Mouse (Mus musculus) stomach, postnatal 0 days (tissue): ENCODE measurements around the gene Habp2. TPM values are rescaled to one million over a fixed set of nuclear protein-coding genes. Genes with fewer than 3 reads are reported as not detected.

Source experiments
- ATAC-seq: fragments of 200-750 bp; cut with Nextera tagmentation; 2 replicates; pipeline ENCODE4 v1.8.0; 2017; ENCODE audit not compliant: low FRiP score, low TSS enrichment
- DNase-seq: peaks from one replicate; pipeline ENCODE4 v3.0.0-alpha.2; 2016; ENCODE audit warnings: low spot score
- H3K27ac ChIP-seq: fragments of 300-500 bp; sonication (generic); replicated peaks from 2 replicates; pipeline ENCODE4 v1.5.1; 2014; ENCODE audit warnings: mild to moderate bottlenecking, control low read depth
- H3K27me3 ChIP-seq: fragments of 300-500 bp; sonication (generic); 2 replicates; pipeline ENCODE4 v1.6.1; 2014; ENCODE audit warnings: low read length; ENCODE audit not compliant: control insufficient read depth, insufficient read depth
- H3K36me3 ChIP-seq: fragments of 300-500 bp; sonication (generic); 2 replicates; pipeline ENCODE4 v1.6.1; 2014; ENCODE audit warnings: low read length, mixed read lengths; ENCODE audit not compliant: control insufficient read depth, insufficient read depth
- H3K4me1 ChIP-seq: fragments of 300-500 bp; sonication (generic); replicated peaks from 2 replicates; pipeline ENCODE4 v1.6.1; 2014; ENCODE audit warnings: antibody characterized with exemption; ENCODE audit not compliant: control insufficient read depth, insufficient read depth
- H3K4me2 ChIP-seq: fragments of 300-500 bp; sonication (generic); replicated peaks from 2 replicates; pipeline ENCODE4 v1.6.1; 2014; ENCODE audit warnings: low read depth, mild to moderate bottlenecking, control low read depth, moderate library complexity
- H3K4me3 ChIP-seq: fragments of 300-500 bp; sonication (generic); 2 replicates; pipeline ENCODE4 v1.5.1; 2014; ENCODE audit warnings: low read depth, low read length, control low read depth
- H3K9ac ChIP-seq: fragments of 300-500 bp; sonication (generic); 2 replicates; pipeline ENCODE4 v1.6.1; 2014; ENCODE audit warnings: mild to moderate bottlenecking, low read length, control low read depth, mixed read lengths
- H3K9me3 ChIP-seq: fragments of 300-500 bp; sonication (generic); 2 replicates; pipeline ENCODE4 v1.6.1; 2016; ENCODE audit warnings: low read length; ENCODE audit not compliant: control insufficient read depth
- CTCF ChIP-seq: IDR thresholded peaks from 2 replicates; pipeline ENCODE4 v1.5.1; 2016; ENCODE audit warnings: antibody characterized with exemption, low read depth, mild to moderate bottlenecking, moderate library complexity
- EP300 ChIP-seq: optimal IDR thresholded peaks from 2 replicates; pipeline ENCODE3; 2016; ENCODE audit warnings: antibody characterized with exemption
- WGBS: fragments of 180-500 bp; shearing (Covaris S2); extraction: QIAGEN DNeasy Blood & Tissue Kit; methylation state at CpG from one replicate; pipeline ENCODE4 v1.1.7; 2014; 5-methylcytosine and 5-hydroxymethylcytosine counted together
- polyA plus RNA-seq: library from polyadenylated mRNA; unstranded; fragments of >200 nt; fragmentation: Nextera tagmentation; extraction: Ambion mirVana; gene quantifications from 2 replicates; pipeline ENCODE4 v1.2.1, GENCODE M21; 2015

Gene Habp2
- polyA plus RNA-seq, 1 experiment from 2014 or later, result 28.9 TPM

- TF ChIP-seq CTCF (no peak), EP300 (no peak)
- Histone ChIP-seq H3K9ac (no peak overlapping the region), H3K27me3 (no peaks in the 10 kb centered on the region), H3K4me1 (no peaks in the 10 kb centered on the region), H3K4me3 (no peak overlapping the region; the same call in 1 of the 2 replicates), H3K9me3 (no peaks in the 10 kb centered on the region), H3K27ac (peak overlapping the region; percentile 30; the same call in 1 of the 2 replicates), H3K4me2 (peak overlapping the region; percentile 38), H3K36me3 (no peaks in the 10 kb centered on the region)
- ATAC-seq (no peak), DNase-seq (no peak)
- WGBS, result 64% methylated on average over 4 of the region's 4 CpGs
Observed at GRCm38 (mm10) chr19:56288436-56288835, 1.5 kb downstream of the Habp2 start.

GRCm38 (mm10) chr19:56289642-56290041, 2.7 kb downstream of the Habp2 start:
- Histone ChIP-seq H3K9ac (no peak overlapping the region), H3K4me2 (no peak overlapping the region; the same call in 1 of the 2 replicates)
- WGBS, result 77% methylated on average over 8 of the region's 8 CpGs

GRCm38 (mm10) chr19:56291898-56292297, 5.0 kb downstream of the Habp2 start:
- Histone ChIP-seq H3K27me3 (no peaks in the 10 kb centered on the region), H3K9me3 (no peaks in the 10 kb centered on the region), H3K9ac (no peak overlapping the region), H3K4me2 (no peak overlapping the region), H3K36me3 (no peaks in the 10 kb centered on the region), H3K27ac (no peak overlapping the region), H3K4me1 (0 out of 2 replicates have a peak, but pooled peaks cover 2% of the 10 kb centered on the region), H3K4me3 (no peak overlapping the region)
- peak; percentile 27 for DNase-seq
- no peak for ATAC-seq
- no peak for TF ChIP-seq EP300
- TF ChIP-seq CTCF, result no peak
- 15% methylated on average over 6 of the region's 6 CpGs for WGBS

More at GRCm38 (mm10) chr19:56289642-56290041, 2.7 kb downstream of the Habp2 start:
- Histone ChIP-seq H3K4me1 (0 out of 2 replicates have a peak, but pooled peaks cover under 1% of the 10 kb centered on the region), H3K9me3 (no peaks in the 10 kb centered on the region), H3K36me3 (no peaks in the 10 kb centered on the region), H3K27ac (no peak overlapping the region), H3K27me3 (no peaks in the 10 kb centered on the region), H3K4me3 (no peak overlapping the region)
- DNase-seq, result no peak
- TF ChIP-seq EP300 (no peak), CTCF (no peak)
- ATAC-seq, result no peak

- TF ChIP-seq EP300 (no peak), CTCF (peak; percentile 50)
- Histone ChIP-seq H3K4me2 (no peak overlapping the region), H3K9me3 (no peaks in the 10 kb centered on the region), H3K27ac (no peak overlapping the region), H3K4me1 (0 out of 2 replicates have a peak, but pooled peaks cover 2% of the 10 kb centered on the region), H3K4me3 (no peak overlapping the region), H3K9ac (no peak overlapping the region), H3K36me3 (no peaks in the 10 kb centered on the region), H3K27me3 (no peaks in the 10 kb centered on the region)
- DNase-seq (peak; percentile 34), ATAC-seq (no peak)
- 67% methylated on average over 9 of the region's 9 CpGs for WGBS
Observed at GRCm38 (mm10) chr19:56292335-56292734, 5.4 kb downstream of the Habp2 start.

- ATAC-seq (peak; percentile 82), DNase-seq (peak; percentile 82)
- Histone ChIP-seq H3K4me2 (0 out of 2 replicates have a peak overlapping the region, but pooled peaks have one; percentile 9), H3K36me3 (no peaks in the 10 kb centered on the region), H3K9ac (no peak overlapping the region), H3K4me3 (no peak overlapping the region), H3K27ac (no peak overlapping the region), H3K9me3 (no peaks in the 10 kb centered on the region), H3K27me3 (no peaks in the 10 kb centered on the region), H3K4me1 (0 out of 2 replicates have a peak, but pooled peaks cover 2% of the 10 kb centered on the region)
- TF ChIP-seq CTCF (peak; percentile 86), EP300 (no peak)
- 44% methylated on average over 7 of the region's 7 CpGs for WGBS
Observed at GRCm38 (mm10) chr19:56294654-56295399, 7.9 kb downstream of the Habp2 start.

GRCm38 (mm10) chr19:56296668-56297067, 9.7 kb downstream of the Habp2 start:
- no peaks in the 10 kb centered on the region for H3K9me3 ChIP-seq
- H3K9ac ChIP-seq, result no peak overlapping the region
- ATAC-seq (no peak), DNase-seq (no peak)
- 69% methylated on average over 9 of the region's 9 CpGs for WGBS
- no peaks in the 10 kb centered on the region for H3K36me3 ChIP-seq
- no peak overlapping the region for H3K4me3 ChIP-seq
- H3K4me2 ChIP-seq, result no peak overlapping the region
- TF ChIP-seq EP300 (no peak), CTCF (no peak)
- no peaks in the 10 kb centered on the region for H3K27me3 ChIP-seq
- 0 out of 2 replicates have a peak, but pooled peaks cover 2% of the 10 kb centered on the region for H3K4me1 ChIP-seq
- H3K27ac ChIP-seq, result no peak overlapping the region
